Mouse (Mus musculus) central nervous system, embryonic 18 days (tissue): ENCODE data around the gene Aldh16a1. TPM values are rescaled to one million over a fixed set of nuclear protein-coding genes. Genes with fewer than 3 reads are reported as not detected.

ENCODE experiments used
- polyA plus RNA-seq: library from polyadenylated mRNA; depleted of rRNA; stranded (reverse); fragments of >200 nt; gene quantifications from 2 replicates; pipeline ENCODE4 v1.2.3, GENCODE M21; 2012; rRNA removed

The Aldh16a1 gene
- polyA plus RNA-seq = 13.3 and 16.7 TPM in 2 replicates

GRCm38 (mm10) chr7:45154096-45154992 lies at the start of gene Aldh16a1, which contains the start of gene Pih1d1:
Gene Aldh16a1 (minus strand): TSS chr7:45154584.
Gene Pih1d1 (plus strand): TSS chr7:45154303.

GRCm38 (mm10) chr7:45180896-45181477 lies 26.6 kb upstream of the Aldh16a1 start, which contains the start of gene Pth2:
Gene Pth2 (plus strand): TSS chr7:45180995.

GRCm38 (mm10) chr7:45179469-45179868 lies 25.1 kb upstream of the Aldh16a1 start, which contains the start of gene Gfy:
Gene Gfy (minus strand): TSS chr7:45179569.

GRCm38 (mm10) chr7:45163735-45164490 lies 9.5 kb upstream of the Aldh16a1 start, which contains the start of gene Slc17a7:
Gene Slc17a7 (plus strand): TSS chr7:45163949.

GRCm38 (mm10) chr7:45135993-45136567 lies 18.3 kb downstream of the Aldh16a1 start, which contains the start of the genes Gm45713 and Flt3l:
Gene Gm45713 (minus strand): TSS chr7:45136231.
Gene Flt3l (minus strand): TSS chr7:45136432.

GRCm38 (mm10) chr7:45128624-45129246 lies 25.6 kb downstream of the Aldh16a1 start, which contains the start of gene Rpl13a:
Gene Rpl13a (minus strand): TSS chr7:45128761.

GRCm38 (mm10) chr7:45124224-45125143 lies 29.9 kb downstream of the Aldh16a1 start, which contains the start of gene Rps11:
Gene Rps11 (minus strand): TSS chr7:45124439.

GRCm38 (mm10) chr7:45103652-45104180 lies 50.7 kb downstream of the Aldh16a1 start, which contains the start of gene Fcgrt:
Gene Fcgrt (minus strand): TSS chr7:45103851.

GRCm38 (mm10) chr7:45092048-45092447 lies 62.3 kb downstream of the Aldh16a1 start, which contains the start of gene Rcn3:
Gene Rcn3 (minus strand): TSS chr7:45092221.

Other genes with a start within 250 kb of the Aldh16a1 start
- 139 and 165 TPM in 2 replicates for gene Ap2a1, start 225.1 kb downstream of the Aldh16a1 start, polyA plus RNA-seq
- 0.08 and 0.10 TPM in 2 replicates for gene Tsks, start 211.4 kb downstream of the Aldh16a1 start, polyA plus RNA-seq
- gene Cpt1c, start 179.7 kb downstream of the Aldh16a1 start, polyA plus RNA-seq = 96.5 and 105 TPM in 2 replicates
- 861 and 874 TPM in 2 replicates for gene Prmt1, start 168.0 kb downstream of the Aldh16a1 start, polyA plus RNA-seq
- 89.9 and 97.5 TPM in 2 replicates for gene Irf3, start 156.9 kb downstream of the Aldh16a1 start, polyA plus RNA-seq
- gene Bcl2l12, start 155.9 kb downstream of the Aldh16a1 start, polyA plus RNA-seq = 8.4 and 10.7 TPM in 2 replicates
- 91.3 and 106 TPM in 2 replicates for gene Scaf1, start 138.2 kb downstream of the Aldh16a1 start, polyA plus RNA-seq
- gene Rras, start 136.6 kb downstream of the Aldh16a1 start, polyA plus RNA-seq = 20.9 and 23.6 TPM in 2 replicates
- 9.9 and 13.2 TPM in 2 replicates for gene Prr12, start 101.7 kb downstream of the Aldh16a1 start, polyA plus RNA-seq
- 74.9 and 77.9 TPM in 2 replicates for gene Nosip, start 92.2 kb downstream of the Aldh16a1 start, polyA plus RNA-seq
- gene Prrg2, start 91.9 kb downstream of the Aldh16a1 start, polyA plus RNA-seq = 17.9 and 18.6 TPM in 2 replicates
- 34.7 and 64.0 TPM in 2 replicates for gene Rcn3, start 62.4 kb downstream of the Aldh16a1 start, polyA plus RNA-seq
- 15.8 and 18.4 TPM in 2 replicates for gene Fcgrt, start 50.7 kb downstream of the Aldh16a1 start, polyA plus RNA-seq
- 524 and 549 TPM in 2 replicates for gene Rps11, start 30.1 kb downstream of the Aldh16a1 start, polyA plus RNA-seq
- gene Rpl13a, start 25.8 kb downstream of the Aldh16a1 start, polyA plus RNA-seq = 2,210 and 2,469 TPM in 2 replicates
- 0.21 and 0.34 TPM in 2 replicates for gene Gm45713, start 18.4 kb downstream of the Aldh16a1 start, polyA plus RNA-seq
- 7.5 and 9.1 TPM in 2 replicates for gene Flt3l, start 18.2 kb downstream of the Aldh16a1 start, polyA plus RNA-seq
- gene Pih1d1, start 281 bp downstream of the Aldh16a1 start, polyA plus RNA-seq = 144 and 160 TPM in 2 replicates
- 45.9 and 55.3 TPM in 2 replicates for gene Slc17a7, start 9.4 kb upstream of the Aldh16a1 start, polyA plus RNA-seq
- 0.16 and 0.22 TPM in 2 replicates for gene Gfy, start 25.0 kb upstream of the Aldh16a1 start, polyA plus RNA-seq
- 0.19 and 0.21 TPM in 2 replicates for gene Pth2, start 26.4 kb upstream of the Aldh16a1 start, polyA plus RNA-seq
- gene Ccdc155, start 50.3 kb upstream of the Aldh16a1 start, polyA plus RNA-seq = 0.56 and 0.74 TPM in 2 replicates
- gene Dkkl1, start 57.6 kb upstream of the Aldh16a1 start, polyA plus RNA-seq = 5.7 and 5.9 TPM in 2 replicates
- 57.7 and 65.9 TPM in 2 replicates for gene Tead2, start 61.2 kb upstream of the Aldh16a1 start, polyA plus RNA-seq
- 1.5 and 1.6 TPM in 2 replicates for gene Cd37, start 84.5 kb upstream of the Aldh16a1 start, polyA plus RNA-seq
- gene Slc6a16, start 86.5 kb upstream of the Aldh16a1 start, polyA plus RNA-seq = 2.1 and 2.2 TPM in 2 replicates
- gene Slc6a21, start 122.9 kb upstream of the Aldh16a1 start, polyA plus RNA-seq = 0.03 and 0.12 TPM in 2 replicates
- 23.4 and 26.7 TPM in 2 replicates for gene Trpm4, start 179.2 kb upstream of the Aldh16a1 start, polyA plus RNA-seq
- gene Hrc, start 180.7 kb upstream of the Aldh16a1 start, polyA plus RNA-seq = 0.35 and 2.8 TPM in 2 replicates
- gene Ppfia3, start 212.4 kb upstream of the Aldh16a1 start, polyA plus RNA-seq = 60.6 and 63.5 TPM in 2 replicates
- 59.8 and 63.1 TPM in 2 replicates for gene Lin7b, start 216.0 kb upstream of the Aldh16a1 start, polyA plus RNA-seq
- 619 and 668 TPM in 2 replicates for gene Snrnp70, start 241.2 kb upstream of the Aldh16a1 start, polyA plus RNA-seq